Mouse (Mus musculus) midbrain, embryonic 10.5 days (tissue): Measurements from ENCODE around the gene Hpse. TPM values are rescaled to one million over a fixed set of nuclear protein-coding genes. Genes with fewer than 3 reads are reported as not detected.
A peak's percentile ranks its signal among the peaks of the same experiment; 100 is the strongest.

Source experiments
- DNase-seq: peaks from one replicate; pipeline ENCODE4 v3.0.0-alpha.2; 2017; ENCODE audit warnings: low spot score
- H3K27ac ChIP-seq: fragments of 300-500 bp; sonication (generic); replicated peaks from 2 replicates; pipeline ENCODE4 v1.5.1; 2016; ENCODE audit warnings: mild to moderate bottlenecking
- H3K27me3 ChIP-seq: fragments of 300-500 bp; sonication (generic); 2 replicates; pipeline ENCODE4 v1.6.1; 2016; ENCODE audit warnings: low read depth, mild to moderate bottlenecking; ENCODE audit not compliant: poor library complexity, severe bottlenecking
- H3K36me3 ChIP-seq: fragments of 300-500 bp; sonication (generic); 2 replicates; pipeline ENCODE4 v1.6.1; 2016; ENCODE audit warnings: mild to moderate bottlenecking, moderate library complexity
- H3K4me1 ChIP-seq: fragments of 300-500 bp; sonication (generic); 2 replicates; pipeline ENCODE4 v1.6.1; 2016
- H3K4me3 ChIP-seq: fragments of 300-500 bp; sonication (generic); 2 replicates; pipeline ENCODE4 v1.5.1; 2016; ENCODE audit warnings: mild to moderate bottlenecking, moderate library complexity
- H3K9me3 ChIP-seq: fragments of 300-500 bp; sonication (generic); replicated peaks from 2 replicates; pipeline ENCODE4 v1.6.1; 2016; ENCODE audit warnings: mild to moderate bottlenecking
- WGBS: fragments of 180-500 bp; shearing (Covaris S2); methylation state at CpG from one replicate; pipeline ENCODE4 v1.1.7; 2016; 5-methylcytosine and 5-hydroxymethylcytosine counted together
- polyA plus RNA-seq: library from polyadenylated mRNA; unstranded; fragments of >200 nt; fragmentation: Nextera tagmentation; extraction: Ambion mirVana; gene quantifications from 2 replicates; pipeline ENCODE4 v1.2.1, GENCODE M21; 2016

Gene Hpse
- polyA plus RNA-seq, 1 experiment from 2014 or later: 1.2 TPM

DNA sequence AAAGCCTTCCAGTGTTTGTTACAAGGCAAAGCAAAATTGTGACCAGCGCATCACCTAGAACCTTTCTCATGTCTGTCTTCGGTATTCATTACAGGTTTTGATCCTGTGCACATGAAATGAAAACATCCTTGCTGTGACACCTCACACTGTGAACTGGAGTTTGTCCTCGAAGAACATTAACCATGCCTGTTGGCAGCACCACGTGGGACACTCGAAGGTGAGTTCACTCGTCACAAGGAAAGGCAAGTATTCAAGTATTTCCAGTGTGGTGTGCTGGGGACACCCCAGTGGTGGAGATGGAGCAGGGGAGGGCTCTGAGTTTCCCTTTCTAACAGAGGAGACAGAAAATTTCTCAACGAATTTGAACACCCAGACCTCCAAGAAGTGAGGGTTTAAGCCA, 68.5 kb downstream of the Hpse start:
- WGBS: 87% methylated on average over 7 of the region's 7 CpGs
- no peak overlapping the region for H3K27ac ChIP-seq
- H3K27me3 ChIP-seq: no peaks in the 10 kb centered on the region
- no peak for DNase-seq
- H3K4me3 ChIP-seq: no peak overlapping the region
- H3K4me1 ChIP-seq: peaks cover 7% of the 10 kb centered on the region
- no peaks in the 10 kb centered on the region for H3K9me3 ChIP-seq
- peaks cover 27% of the 10 kb centered on the region for H3K36me3 ChIP-seq

GRCm38 (mm10) chr5:100648546-100648945, 71.0 kb downstream of the Hpse start:
- peaks cover 3% of the 10 kb centered on the region; the same call in 1 of the 2 replicates for H3K36me3 ChIP-seq
- H3K27me3 ChIP-seq: no peaks in the 10 kb centered on the region
- H3K4me3 ChIP-seq: no peak overlapping the region
- H3K27ac ChIP-seq: 0 out of 2 replicates have a peak overlapping the region, but pooled peaks have one; percentile 9
- 38% methylated on average over 6 of the region's 6 CpGs for WGBS
- no peak for DNase-seq
- no peaks in the 10 kb centered on the region for H3K9me3 ChIP-seq
- H3K4me1 ChIP-seq: peaks cover 7% of the 10 kb centered on the region

GRCm38 (mm10) chr5:100648046-100648445, 71.5 kb downstream of the Hpse start:
- Histone ChIP-seq H3K4me1 (peaks cover 7% of the 10 kb centered on the region), H3K27me3 (no peaks in the 10 kb centered on the region), H3K9me3 (no peaks in the 10 kb centered on the region), H3K4me3 (no peak overlapping the region), H3K27ac (0 out of 2 replicates have a peak overlapping the region, but pooled peaks have one; percentile 9), H3K36me3 (no peaks in the 10 kb centered on the region)
- no peak for DNase-seq
- 68% methylated on average over 10 of the region's 10 CpGs for WGBS

DNA sequence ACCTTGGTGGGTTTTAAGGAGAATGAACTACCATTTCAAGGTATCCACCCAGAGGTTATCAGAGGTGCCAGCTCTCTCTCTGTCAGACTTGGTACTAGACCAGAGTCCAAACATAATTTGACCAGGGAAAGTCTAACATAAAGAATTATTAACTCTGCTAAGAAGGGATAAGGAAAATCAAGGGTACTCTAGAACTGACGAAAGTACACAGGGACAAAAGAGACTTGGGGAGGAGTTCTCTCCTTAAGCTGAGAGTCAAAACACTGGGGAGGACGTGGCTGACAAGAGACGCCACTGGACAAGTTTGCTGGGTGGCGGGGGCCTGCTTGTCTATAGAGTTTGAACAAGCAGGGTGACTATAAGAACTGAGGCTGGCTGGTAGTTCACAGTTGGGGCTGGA, 73.0 kb downstream of the Hpse start:
- Histone ChIP-seq H3K4me1 (peaks cover 7% of the 10 kb centered on the region), H3K36me3 (no peaks in the 10 kb centered on the region), H3K4me3 (no peak overlapping the region), H3K27me3 (no peaks in the 10 kb centered on the region), H3K27ac (no peak overlapping the region), H3K9me3 (no peaks in the 10 kb centered on the region)
- DNase-seq: no peak
- 89% methylated on average over 4 of the region's 4 CpGs for WGBS

GRCm38 (mm10) chr5:100643991-100644535, 75.5 kb downstream of the Hpse start:
- Histone ChIP-seq H3K4me3 (no peak overlapping the region), H3K4me1 (peaks cover 7% of the 10 kb centered on the region), H3K9me3 (no peaks in the 10 kb centered on the region), H3K27ac (no peak overlapping the region), H3K36me3 (no peaks in the 10 kb centered on the region), H3K27me3 (no peaks in the 10 kb centered on the region)
- no peak for DNase-seq
- 82% methylated on average over 7 of the region's 7 CpGs for WGBS

DNA sequence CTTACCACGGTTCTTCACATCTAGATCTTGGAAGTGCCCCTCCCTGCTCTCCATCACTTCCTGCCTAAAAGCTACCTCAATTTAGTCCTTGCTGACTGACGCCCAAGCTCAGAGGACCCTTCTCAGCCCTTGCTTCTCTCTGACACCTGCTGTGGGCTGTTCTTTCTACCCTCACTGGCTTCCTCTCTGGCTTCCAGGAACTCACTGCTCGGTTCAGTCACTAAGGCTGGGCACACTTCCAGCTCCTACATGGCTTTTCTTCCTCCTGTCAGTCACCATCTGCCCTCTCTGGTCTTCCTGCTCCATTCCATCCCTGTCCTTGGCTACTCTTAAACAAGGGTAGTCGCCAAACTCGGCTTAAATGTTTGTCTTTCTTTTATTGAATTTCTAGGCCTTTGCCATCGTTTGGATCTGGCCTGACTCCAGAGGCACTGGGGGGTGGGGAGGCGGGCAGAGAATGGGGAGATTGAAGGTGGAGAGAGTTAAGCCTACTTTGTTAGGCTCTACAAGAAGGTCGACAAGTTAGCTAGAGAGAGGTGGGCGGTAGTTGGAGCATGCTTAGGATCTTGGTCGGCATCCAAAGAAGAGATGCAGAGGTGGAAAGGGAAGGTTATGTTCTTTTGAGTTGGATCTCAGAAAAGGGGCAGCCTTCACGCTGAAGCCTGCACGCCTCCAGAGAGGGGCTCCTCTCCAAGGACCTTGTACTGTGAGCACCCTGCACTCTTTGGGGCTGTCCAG, 76.1 kb downstream of the Hpse start:
- no peaks in the 10 kb centered on the region for H3K36me3 ChIP-seq
- H3K9me3 ChIP-seq: no peaks in the 10 kb centered on the region
- no peak for DNase-seq
- H3K27ac ChIP-seq: no peak overlapping the region
- peaks cover 3% of the 10 kb centered on the region for H3K4me1 ChIP-seq
- WGBS: 84% methylated on average over 12 of the region's 12 CpGs
- no peaks in the 10 kb centered on the region for H3K27me3 ChIP-seq
- H3K4me3 ChIP-seq: no peak overlapping the region

- Histone ChIP-seq H3K27me3 (no peaks in the 10 kb centered on the region), H3K36me3 (no peaks in the 10 kb centered on the region), H3K27ac (no peak overlapping the region), H3K9me3 (no peaks in the 10 kb centered on the region), H3K4me3 (no peak overlapping the region), H3K4me1 (no peaks in the 10 kb centered on the region)
- WGBS: 88% methylated on average over 5 of the region's 5 CpGs
- DNase-seq: no peak
Measured at GRCm38 (mm10) chr5:100642316-100642715, 77.2 kb downstream of the Hpse start.

DNA sequence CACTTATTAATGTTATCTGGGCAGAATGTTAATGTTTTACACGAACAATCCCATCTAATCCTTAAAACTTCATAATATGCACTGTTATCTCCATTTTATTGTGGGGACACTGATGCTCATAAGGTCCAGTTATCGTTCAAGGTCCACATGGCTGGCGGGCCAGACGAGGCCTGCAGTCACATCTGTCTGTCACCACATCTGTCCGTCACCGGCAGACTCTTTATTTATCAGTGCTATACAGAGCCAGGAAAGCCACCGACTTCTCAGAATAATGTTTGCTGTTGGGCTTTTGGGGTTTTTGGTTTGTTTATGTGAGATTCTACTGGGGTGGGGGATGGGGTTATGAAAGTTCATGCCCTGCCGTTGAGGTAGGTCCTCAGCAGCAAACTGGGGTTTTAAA, 81.0 kb downstream of the Hpse start:
- H3K27ac ChIP-seq: no peak overlapping the region
- no peak overlapping the region for H3K4me3 ChIP-seq
- DNase-seq: no peak
- 87% methylated on average over 8 of the region's 8 CpGs for WGBS
- no peaks in the 10 kb centered on the region for H3K27me3 ChIP-seq
- no peaks in the 10 kb centered on the region for H3K36me3 ChIP-seq
- no peaks in the 10 kb centered on the region for H3K9me3 ChIP-seq
- no peaks in the 10 kb centered on the region for H3K4me1 ChIP-seq

DNA sequence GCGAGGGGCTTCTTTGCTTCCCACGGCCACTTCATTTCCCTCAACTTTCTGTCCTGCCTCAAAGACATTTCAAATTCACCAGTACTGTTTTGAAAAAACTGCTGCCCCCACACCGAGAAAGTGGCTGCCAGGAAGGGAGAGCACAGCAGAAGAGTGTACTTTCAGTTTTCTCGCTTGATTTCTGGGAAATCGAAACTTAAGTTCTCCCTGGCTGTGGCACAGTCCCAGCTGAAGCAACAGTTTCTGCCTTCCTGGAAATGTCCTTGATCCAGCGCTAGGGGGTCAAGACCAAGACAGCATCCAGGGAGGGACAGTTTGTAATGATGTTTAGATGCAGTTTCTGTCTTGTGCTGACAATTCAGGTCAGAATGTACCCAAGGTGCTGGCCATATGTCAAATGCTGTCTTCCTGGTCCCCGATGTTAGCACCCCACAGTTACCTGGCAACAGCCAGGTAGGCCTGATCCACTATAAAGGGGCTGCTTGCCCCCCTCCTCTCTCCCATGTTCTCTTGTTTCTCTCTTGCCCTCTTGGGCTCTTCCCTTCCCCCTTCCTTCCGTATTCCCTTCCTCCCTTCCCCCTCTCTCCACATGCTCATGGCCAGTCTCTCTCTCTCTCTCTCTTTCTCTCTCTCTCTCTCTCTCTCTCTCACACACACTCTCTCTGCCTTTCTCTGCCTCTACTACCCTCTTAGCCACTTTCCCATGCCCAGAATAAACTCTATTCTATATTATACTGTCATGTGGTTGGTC, 82.5 kb downstream of the Hpse start:
- Histone ChIP-seq H3K27me3 (no peaks in the 10 kb centered on the region), H3K36me3 (no peaks in the 10 kb centered on the region), H3K9me3 (no peaks in the 10 kb centered on the region), H3K4me3 (no peak overlapping the region), H3K4me1 (no peaks in the 10 kb centered on the region), H3K27ac (0 out of 2 replicates have a peak overlapping the region, but pooled peaks have one; percentile 3)
- DNase-seq: no peak
- 83% methylated on average over 8 of the region's 8 CpGs for WGBS

DNA sequence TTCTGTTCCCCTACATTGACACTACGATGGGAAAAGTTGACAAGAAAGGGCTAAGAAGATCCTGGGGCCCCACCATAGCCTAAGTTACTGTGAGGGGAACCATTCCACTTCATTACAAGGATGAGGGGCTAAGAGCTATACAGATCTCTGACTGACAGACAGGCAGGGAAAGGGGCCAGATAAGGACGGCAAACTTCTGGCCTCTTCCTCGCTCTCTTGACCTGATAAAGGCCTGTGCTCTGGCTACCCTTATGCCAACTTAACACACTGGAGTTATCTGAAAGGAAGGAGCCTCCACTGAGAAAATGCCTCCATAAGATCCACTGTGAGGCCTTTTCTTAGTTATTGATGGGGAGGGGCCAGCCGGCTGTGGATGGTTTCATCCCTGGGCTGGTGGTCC, 83.6 kb downstream of the Hpse start:
- Histone ChIP-seq H3K27ac (no peak overlapping the region), H3K4me1 (no peaks in the 10 kb centered on the region), H3K4me3 (no peak overlapping the region), H3K36me3 (no peaks in the 10 kb centered on the region), H3K27me3 (no peaks in the 10 kb centered on the region), H3K9me3 (no peaks in the 10 kb centered on the region)
- no peak for DNase-seq
- WGBS: 87% methylated on average over 4 of the region's 4 CpGs

DNA sequence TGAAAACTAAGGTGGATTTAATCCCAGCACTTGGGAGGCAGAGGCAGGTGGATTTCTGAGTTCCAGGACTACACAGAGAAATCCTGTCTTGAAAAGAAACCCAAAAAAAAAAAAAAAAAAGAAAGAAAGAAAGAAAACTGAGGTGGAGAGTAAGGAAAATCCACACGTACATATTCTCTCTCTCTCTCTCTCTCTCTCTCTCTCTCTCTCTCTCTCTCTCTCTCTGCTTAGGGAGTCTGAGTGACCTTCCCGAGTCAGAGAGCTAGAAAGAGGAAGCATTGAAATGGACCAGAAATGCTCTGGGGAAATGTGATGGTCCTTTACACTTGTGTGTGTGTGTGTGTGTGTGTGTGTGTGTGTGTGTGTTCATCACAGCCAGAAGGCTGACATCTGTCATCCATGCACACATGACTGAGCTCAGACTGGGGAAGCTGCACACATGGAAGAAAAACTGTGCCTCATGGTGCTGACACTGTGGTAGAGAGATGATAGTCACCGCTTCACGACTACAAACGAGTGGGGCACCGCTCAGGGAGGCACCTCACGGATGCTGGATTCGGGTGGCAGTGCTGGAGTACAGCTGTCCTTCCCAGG, 84.5 kb downstream of the Hpse start:
- H3K36me3 ChIP-seq: no peaks in the 10 kb centered on the region
- H3K9me3 ChIP-seq: no peaks in the 10 kb centered on the region
- H3K27ac ChIP-seq: no peak overlapping the region
- H3K27me3 ChIP-seq: no peaks in the 10 kb centered on the region
- 93% methylated on average over 8 of the region's 8 CpGs for WGBS
- H3K4me3 ChIP-seq: no peak overlapping the region
- H3K4me1 ChIP-seq: no peaks in the 10 kb centered on the region
- no peak for DNase-seq

DNA sequence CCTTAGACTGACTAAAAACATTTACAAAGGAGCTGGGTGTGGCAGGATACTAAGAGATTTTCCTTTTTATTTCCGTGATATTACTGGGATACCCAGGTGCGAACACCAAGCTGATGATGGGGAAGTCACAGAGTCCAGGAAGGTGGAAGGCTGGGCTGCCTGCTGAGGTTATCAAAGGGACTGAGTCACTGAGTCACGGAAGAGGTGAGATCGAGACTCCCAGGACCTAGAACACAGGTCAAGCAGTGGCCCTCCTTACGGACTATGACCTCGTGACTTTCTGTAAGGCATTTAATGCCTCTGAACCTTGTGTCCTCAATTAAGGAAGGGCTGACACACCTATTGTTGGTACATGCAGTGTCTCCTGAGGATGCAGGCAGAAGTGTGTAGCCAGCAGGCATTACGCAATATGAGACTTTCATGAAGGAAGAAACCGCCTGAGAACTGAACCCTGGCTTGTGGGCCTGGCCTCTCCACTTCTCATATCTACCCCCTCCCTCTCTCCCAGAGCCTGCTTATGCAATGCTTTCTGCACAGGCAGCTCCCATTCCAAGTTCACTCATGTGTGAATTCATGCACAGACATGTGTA, 86.9 kb downstream of the Hpse start:
- Histone ChIP-seq H3K4me1 (no peaks in the 10 kb centered on the region), H3K27me3 (no peaks in the 10 kb centered on the region), H3K9me3 (no peaks in the 10 kb centered on the region), H3K36me3 (no peaks in the 10 kb centered on the region), H3K4me3 (no peak overlapping the region), H3K27ac (no peak overlapping the region)
- WGBS: 90% methylated on average over 8 of the region's 8 CpGs
- no peak for DNase-seq
